Mouse (Mus musculus) Muller cell, postnatal 12 days (primary cell): ENCODE data around the gene Prr19.

Experiments
- DNase-seq: peaks from one replicate; pipeline ENCODE4 v3.0.0-alpha.2; 2015; ENCODE audit errors: inconsistent ontology term

The Prr19 gene

DNA sequence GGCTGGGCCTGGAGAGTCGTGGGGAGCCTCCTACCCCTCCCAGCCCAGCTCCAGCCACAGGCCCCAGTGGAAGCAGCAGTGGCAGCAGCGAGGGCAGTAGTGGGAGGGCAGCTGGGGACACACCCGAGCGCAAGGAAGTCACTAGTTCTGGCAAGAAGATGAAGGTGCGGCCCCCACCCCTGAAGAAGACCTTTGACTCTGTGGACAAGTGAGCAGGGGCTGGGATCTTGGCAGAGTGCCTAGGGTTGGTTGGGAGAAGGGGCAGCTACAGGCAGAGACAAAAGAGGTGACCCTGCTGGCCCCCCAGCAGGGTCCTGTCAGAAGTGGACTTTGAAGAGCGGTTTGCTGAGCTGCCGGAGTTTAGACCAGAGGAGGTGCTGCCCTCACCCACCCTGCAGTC lies 9.1 kb upstream of the Prr19 start:
- DNase-seq, result no peak

DNA sequence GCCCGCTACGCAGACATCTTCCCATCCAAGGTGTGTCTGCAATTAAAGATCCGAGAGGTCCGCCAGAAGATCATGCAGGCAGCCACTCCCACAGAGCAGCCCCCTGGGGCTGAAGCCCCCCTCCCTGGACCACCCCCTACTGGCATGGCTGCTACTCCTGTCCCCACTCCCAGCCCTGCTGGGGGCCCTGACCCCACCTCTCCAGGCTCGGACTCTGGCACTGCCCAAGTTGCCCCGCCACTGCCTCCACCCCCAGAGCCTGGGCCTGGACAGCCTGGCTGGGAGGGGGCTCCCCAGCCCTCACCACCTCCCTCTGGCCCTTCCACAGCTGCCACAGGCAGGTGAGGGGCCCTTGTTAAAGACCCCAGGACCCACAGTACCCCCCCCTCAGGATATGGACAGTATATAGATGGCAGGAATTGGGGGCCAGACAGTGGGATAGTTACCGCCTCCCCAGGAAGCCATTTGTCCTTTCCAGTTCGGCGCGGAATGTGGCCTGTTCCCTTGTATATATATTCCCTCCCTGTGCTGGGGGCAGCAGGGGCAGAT lies 7.9 kb upstream of the Prr19 start:
- no peak for DNase-seq

DNA sequence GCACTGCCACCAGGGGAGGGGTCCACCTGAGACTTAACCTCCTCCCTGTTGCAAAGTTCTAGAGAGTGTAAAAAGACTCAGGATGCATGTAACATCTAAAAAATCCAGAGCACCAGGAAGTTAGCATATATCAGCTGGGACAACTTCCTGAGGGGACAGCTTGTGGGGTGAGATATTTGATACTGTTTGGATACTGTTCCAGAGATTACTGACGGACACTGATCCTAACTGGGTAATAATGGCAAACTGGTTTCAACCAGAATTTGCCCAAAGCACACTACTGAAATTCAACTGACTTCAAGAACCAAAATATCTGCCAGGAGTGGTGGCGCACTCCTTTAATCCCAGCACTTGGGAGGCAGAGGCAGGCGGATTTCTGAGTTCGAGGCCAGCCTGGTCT lies 6.7 kb upstream of the Prr19 start:
- DNase-seq, result no peak

DNA sequence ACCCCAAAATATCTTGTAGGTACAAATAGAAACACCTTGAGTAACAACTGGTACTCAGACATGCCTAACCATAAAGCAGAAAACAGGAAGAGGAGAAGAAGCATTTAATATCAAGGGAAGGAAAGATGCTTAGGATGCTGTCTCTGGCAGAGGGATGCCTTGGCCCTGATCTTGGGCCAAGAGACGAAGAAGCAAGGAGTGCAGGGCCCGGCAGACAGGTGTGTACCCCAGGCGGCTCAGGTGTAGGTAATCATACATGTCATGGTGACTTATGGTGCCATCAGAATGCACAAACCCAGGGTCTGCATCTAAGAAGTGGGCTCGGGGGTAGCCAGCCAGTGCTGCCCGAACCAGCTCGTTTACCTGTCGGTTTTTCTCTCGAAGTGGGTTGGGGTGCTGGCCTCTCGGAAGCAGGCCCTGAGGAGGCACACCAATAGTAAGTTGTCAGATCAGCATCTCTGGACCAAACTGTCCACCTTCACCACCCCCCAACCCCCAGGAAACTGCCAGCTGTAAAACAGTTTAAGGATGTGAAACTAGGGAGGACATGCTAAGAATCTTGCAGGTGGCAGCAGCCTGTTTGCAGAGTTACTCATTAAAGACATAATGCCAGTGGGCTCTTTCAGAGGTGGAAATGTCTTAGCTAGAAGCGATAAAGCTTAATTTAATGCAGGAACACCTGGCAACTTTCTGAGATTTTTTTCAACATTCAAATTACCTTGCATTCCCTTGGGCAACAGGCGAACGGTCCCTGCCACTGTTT lies 6.1 kb upstream of the Prr19 start:
- no peak for DNase-seq

DNA sequence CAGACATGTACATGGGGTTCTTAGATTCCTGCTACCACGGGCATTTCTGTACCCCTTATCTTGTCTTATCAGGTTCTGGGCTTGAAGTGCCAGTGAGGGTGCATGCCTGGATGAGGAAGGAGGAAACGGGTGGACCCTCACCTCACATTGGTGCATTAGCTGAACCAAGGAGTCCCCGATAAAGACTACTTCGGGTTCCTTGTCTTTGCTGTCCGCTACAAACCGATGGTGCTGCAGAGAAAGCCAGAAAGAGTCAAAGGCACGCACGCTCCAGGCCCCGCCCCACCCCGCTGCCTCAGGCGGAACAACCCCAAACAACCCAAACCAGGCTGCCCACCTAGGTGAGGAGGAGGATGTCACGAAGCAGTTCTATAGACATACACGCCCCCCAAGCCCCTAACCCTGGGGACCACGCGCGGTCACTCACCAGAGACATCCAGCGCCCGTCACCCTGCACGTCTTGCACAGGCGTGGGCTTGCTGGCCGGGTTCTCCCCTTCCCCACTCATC lies 4.2 kb upstream of the Prr19 start:
- peak; percentile 43 for DNase-seq

DNA sequence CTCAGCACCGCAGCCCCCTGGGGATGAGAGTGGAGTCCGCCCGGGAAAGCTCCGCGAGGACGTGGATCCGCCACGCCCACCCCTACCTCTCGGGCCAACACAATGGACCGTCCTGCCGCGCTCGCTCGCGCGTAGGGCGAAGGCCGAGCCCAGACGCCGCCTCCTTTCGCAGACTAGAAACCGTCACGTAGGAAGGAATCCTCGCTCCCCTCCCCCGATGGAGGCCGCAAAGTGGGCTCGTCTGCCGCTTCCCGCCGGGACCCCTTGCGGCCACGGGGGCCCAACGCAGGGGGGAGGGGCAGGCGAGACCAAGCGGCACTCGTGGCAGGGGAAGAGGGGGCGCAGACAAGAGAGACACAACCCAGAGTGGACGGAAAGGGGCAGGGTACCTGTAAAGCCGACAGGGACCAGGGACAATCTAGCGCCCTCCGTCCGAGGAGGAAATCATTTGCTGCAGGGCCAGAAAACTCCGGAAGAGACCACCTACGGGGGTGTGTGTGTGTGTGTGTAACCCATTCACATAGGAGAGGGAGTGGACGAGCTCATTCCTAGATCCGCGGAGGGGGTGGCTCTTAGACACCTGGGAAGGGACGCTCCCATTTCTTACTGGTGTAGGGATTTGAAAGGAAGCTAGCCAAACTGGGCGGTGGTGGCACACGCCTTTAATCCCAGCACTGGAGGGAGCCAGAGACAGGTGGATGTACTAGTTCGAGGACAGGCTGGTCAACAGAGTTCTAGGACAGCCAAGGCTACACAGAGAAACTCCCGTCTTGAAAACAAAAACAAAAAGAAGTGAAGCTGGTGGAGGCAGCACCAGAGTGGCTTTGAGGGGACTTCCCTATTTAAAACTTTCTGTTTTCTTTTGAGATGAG lies 3.5 kb upstream of the Prr19 start, which contains the start of gene Pafah1b3:
TSS of gene Pafah1b3 (minus strand) at position 533 of the 872 bp plus-strand sequence.
- peak; percentile 93 for DNase-seq

DNA sequence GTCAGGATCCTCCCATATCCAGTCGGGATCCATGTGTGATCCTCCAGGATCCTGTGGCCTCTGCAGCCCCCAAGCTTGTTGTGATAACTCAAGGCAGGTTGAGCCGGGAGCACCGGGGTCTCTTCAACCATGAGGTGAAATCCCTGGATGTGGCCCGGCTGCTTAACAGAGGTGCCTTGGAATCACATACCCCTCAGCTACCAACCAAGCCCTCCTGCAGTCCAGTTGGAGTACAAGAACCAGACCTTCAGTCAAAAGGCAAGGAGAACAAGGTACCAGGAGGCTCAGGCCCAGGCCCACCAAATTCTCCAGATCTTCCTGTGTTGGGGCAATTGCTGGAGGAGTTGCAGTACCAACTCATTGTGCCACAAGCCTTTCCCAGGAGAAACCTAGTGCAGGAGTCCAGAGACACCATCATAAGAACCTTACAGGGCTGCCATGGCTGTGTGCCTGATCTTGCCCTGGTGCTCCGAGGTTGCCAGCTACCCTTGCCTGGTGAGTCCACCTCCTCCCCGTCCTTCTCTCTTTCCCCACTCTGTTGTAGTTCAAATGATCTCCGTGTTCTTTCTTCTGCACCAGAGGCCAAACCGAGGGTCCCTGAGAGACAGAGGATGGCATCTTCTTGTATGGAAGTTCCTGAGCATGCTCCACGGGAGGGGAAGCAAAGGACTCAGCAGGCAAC lies 1.9 kb downstream of the Prr19 start:
- DNase-seq, result no peak

DNA sequence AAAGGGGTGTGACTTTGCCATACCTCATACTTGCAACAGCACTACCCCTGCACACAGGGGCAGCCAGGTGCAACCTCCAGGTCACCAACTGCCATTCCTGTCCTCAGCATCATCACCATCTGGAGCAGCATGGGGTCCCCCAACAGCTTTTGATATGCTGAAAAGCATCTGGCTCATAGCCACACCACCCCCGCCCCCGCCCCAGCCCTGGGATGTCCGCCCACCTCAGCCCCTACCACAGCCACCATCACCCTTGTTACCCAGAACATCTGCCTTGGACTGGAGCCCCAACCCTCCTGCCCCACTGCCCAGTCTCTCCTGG lies 2.4 kb downstream of the Prr19 start:
- no peak for DNase-seq

DNA sequence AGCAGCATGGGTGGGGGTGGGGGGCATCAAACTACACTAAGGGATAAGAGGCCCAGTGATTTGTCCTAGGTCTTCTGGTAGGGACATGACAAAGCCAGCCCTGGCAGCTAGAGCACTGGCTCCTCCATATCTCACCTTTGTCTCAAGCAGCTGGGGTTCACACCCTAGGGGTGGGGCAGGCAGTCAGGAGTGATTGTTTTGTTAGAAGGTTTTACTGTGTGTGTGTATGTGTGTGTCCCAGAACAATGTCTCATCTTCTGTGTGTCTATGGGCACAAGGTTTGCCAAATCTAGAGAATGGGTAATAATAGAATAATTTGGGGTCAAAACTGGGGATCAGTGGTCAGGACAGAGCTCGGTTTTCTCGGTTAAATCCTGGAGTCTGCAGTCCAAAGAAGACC lies 4.3 kb downstream of the Prr19 start:
- no peak for DNase-seq

DNA sequence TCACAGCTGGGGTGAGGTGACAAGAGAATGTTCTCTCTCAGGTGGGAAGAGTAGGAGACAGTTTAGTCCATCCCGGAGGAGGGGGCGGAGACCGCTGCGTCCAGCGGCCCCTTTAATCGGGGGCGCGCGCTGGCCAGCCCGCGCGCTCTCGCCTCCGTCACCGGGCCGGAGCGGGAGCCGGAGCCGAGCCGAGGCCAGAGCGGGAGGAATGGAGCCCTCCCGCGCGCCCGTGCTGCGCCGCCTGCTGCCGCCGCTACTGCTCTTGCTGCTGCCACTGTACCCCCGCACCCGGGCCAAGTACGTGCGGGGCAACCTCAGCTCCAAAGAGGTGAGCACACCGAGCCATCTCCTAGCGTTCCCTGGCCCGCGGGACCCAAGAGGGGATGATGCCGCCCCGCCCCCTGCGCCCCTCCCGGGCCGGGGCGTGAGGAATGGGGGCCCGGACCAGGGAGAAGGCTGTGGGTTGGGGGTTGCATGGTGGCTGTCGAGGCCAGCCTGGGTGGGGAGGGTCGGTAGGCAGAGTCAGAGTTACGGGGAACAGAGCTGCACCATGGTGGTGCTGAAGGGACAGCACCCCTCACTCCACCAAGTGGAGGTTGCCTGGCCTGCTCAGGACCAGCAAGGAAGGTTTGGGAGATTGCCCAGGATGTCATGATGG lies 4.9 kb downstream of the Prr19 start, which contains the start of gene Tmem145:
TSS of gene Tmem145 (plus strand) at position 151 of the 658 bp plus-strand sequence.
- peak; percentile 72 for DNase-seq

DNA sequence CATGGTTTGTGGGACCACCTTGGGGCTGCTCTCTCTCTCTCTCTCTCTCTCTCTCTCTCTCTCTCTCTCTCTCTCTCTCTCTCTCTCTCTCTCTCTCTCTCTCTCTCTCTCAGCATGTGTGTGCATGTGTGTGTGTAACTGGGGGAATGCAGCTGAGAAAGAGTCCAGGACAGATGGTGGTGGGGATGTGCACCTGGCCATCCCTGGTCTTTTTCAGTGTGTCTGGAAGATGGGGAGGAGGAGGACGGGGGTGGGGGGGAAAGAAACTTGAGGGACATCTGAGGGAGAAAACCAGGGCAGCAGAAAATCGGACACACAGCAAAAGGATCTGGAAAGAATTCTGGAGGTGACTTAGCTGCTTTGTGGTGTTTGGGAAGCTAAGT lies 5.4 kb downstream of the Prr19 start:
- DNase-seq, result no peak

DNA sequence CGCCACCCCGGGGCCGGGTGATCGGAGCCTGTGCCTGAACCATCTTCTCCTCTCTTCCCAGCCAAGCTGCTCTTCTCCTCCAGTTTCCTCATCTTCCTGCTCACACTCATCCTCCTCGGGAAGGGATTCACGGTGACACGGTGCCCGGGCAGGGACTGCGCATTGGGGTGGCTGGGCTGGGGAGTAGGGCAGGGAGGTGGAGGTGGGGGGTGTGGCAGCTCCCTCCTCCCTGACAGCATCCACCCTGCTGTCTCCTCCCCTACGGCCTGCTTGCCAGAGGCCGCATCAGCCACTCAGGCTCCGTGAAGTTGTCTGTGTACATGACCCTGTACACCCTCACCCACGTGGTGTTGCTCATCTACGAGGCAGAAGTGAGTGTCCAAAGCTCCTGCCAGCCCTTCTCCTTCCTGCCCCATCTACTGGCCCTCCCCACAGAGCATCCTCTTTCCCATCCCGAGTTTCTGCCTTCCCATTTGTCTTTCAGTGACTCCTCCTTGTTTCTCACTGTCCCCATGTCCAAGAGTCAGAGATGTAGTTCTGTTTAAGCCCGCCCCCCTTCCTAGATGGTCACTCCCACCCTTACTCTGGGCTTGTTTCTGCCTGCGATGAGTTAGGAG lies 7.6 kb downstream of the Prr19 start:
- DNase-seq, result no peak

DNA sequence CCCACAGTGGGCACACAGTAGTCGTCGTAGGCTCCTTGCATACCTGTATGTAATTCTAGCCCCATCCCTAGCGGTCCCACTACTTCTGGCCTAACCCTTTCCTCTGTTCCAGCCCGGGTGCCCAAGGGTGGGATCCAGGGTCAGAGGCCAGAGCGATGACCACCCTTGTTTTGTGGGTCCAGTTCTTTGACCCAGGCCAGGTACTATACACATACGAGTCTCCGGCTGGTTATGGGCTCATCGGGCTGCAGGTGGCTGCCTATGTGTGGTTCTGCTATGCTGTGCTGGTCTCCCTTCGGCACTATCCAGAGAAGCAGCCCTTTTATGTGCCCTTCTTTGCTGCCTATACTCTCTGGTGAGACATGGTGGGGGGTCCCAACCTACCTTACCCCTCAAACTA lies 8.2 kb downstream of the Prr19 start:
- DNase-seq, result no peak

DNA sequence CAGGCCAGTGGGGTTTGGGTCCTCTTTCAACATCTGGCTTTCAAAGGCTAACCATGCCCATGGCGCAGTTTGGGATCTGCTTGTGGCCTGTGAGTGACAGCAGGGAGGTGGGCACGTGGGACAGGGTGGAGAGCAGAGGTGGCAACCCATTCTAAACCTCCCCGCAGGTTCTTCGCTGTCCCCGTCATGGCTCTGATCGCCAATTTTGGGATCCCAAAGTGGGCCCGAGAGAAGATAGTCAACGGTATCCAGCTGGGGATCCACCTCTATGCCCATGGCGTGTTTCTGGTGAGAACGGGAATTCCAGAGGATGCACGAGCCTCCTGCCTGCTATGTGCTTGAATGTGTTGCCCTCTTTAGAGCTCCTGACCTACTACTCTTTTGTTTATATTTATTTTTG lies 10.0 kb downstream of the Prr19 start:
- no peak for DNase-seq

DNA sequence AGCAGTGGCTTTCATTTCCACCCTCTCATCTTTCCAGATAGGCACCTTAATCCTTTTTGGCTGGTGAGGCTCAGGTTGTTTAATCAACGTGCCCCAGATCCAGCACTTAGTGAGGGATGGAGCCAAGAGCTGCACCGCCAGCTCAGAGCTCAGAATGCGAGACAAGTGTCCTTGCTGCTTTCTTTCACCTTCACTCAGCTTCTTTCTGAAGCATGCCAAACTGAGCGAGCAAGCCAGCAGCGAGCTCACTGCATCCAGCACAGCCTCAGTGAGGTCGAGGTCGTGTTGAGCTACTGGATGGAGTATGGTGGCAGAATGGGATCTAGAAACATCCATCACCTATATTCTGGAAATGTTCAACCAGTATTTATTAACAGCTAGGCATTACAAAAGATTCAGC lies 12.1 kb downstream of the Prr19 start:
- no peak for DNase-seq

DNA sequence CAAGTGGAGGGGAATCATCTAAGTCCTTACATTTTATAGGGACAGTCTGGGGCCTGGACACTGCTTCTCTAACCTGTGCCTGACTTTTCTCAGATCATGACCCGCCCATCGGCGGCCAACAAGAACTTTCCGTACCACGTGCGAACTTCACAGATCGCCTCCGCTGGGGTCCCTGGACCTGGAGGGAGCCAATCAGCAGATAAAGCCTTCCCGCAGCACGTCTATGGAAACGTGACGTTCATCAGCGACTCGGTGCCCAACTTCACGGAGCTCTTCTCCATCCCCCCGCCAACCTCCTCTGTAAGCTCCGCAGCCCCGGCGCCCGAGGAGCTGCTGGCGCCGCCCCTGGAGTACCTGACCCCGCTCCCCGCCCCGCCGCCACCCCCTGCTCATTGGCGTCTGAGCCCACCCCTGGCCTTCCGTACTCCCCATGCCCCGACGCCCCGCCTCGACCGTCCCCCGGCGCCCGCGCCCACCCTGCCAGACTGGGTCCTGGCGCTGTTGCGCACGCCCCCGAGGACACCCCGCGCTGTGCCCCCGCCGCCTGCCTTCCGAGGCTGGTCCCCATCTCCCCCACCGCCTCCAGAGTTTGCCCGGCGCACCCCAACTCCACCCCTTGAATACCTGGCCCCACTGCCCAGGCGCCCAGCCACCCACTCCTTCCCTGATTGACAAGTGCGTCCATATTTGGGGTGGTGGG lies 13.5 kb downstream of the Prr19 start:
- no peak for DNase-seq

DNA sequence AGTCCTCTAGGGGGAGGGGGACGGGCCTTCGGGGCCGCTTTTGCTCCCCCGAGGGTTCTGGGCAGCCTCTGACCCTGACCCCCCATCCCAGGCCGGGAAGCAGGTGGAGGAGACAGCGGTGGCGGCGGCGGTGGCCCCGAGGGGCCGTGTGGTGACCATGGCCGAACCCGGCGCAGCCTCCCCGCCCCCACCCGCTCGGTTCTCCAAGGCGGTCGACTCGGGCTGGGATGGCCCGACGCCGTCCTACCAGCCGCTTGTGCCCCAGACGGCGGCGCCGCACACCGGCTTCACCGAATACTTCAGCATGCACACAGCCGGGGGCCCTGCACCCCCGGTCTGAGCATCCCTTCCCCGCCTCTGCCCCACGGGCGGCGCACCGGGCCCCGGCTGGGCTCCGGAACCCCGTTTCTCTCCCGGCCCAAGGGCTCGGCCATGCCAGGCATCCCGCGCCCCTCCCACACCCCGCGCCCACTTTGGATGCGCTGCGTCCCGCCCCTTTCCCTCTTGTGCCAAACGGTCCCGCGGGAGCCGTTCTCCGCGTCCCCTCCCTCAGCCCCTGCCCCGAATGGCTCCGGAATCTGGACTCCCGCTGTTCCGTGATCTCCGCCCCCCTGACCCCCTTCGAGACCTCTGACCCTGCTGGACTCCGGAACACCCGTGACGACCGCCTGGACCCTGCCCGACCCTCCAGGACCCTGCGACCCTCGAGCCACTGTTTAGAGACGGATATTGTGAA lies 14.3 kb downstream of the Prr19 start:
- DNase-seq, result peak; percentile 40

DNA sequence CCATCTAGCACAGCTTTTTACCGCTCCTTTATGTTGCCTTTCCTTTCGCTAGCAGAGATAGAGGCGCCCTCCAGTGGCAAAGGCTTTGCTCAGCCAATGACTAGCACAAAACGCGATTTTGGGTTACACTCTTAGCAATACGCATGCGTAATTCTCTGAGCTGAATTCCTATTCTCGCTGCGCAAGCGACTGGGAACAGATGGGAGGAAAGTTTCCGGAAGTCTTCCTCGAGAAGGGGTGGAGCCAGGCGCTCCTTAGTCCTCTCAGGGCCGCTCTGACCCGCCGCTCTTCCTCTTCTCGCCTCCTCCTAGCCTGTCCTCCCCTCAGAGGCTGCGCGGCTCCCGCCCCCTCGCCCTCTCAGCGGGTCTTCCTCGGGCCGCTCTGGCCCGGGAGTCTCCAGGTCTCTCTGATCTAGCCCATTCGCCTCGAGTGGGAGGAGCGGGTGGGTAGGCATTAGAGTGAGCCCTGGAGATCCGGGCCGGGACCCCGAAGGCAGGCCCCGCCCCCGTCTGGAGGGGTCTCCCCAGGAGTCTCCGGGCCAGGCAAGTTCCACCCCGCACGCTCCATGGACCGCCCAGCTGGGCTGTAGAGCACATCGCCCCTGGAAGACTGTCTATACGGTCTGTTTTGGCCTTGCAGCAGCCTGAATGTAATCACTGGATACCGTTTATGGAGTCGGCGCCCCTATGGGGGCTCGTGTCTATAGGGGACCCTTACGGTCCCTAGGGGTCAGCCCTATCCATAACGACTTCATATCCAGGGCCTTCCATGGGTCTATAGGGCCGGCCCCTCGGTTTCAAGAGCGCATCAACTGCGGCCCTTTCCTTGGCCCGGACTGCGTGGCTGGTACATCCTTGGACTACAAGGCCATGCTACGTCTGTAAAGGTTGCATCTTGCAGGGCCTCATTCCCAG lies 15.6 kb downstream of the Prr19 start, which contains the start of gene Megf8:
TSS of gene Megf8 (plus strand) at position 633 of the 914 bp plus-strand sequence.
- DNase-seq, result peak; percentile 98
